Mouse (Mus musculus): ENCODE data around the gene Gmppa.

GRCm38 (mm10) chr1:75486561-75486960, 50.8 kb downstream of the Gmppa start:
- TF ChIP-seq CTCF (conservative IDR thresholded peaks at IDR 0.05; ENCODE audit: insufficient read depth, insufficient read length, low read depth, low read length) (no peak), POLR2A (IDR thresholded peaks at IDR 0.05; ENCODE audit: low read depth, low read length) (no peak)

Data from kidney, adult 2 months (tissue).